Mouse (Mus musculus): ENCODE results near the gene Mcrip1.
"Not testable (repeated sequence)": the region's sequence is repeated elsewhere in the genome, so short reads cannot be mapped to it uniquely, and the experiment has no call there.

DNA sequence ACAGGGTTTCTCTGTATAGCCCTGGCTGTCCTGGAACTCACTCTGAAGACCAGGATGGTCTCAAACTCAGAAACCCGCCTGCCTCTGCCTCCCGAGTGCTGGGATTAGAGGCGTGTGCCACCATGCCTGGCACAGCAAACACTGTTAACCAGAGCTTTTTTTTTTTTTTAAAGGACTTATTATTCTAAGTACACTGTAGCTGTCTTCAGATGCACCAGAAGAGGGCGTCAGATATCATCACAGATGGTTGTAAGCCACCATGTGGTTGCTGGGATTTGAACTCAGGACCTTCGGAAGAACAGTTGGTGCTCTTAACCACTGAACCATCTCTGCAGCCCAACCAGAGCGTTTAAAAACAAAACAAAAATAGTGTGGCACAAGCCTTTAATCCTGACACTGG is 9.3 kb upstream of the Mcrip1 start:
- not testable (repeated sequence) for TF ChIP-seq CTCF (IDR thresholded peaks at IDR 0.05; ENCODE audit: borderline replicate concordance, insufficient read depth, low read length); POLR2A (IDR thresholded peaks at IDR 0.05; ENCODE audit: low read depth, low read length)
